Mouse (Mus musculus): ENCODE measurements around the gene Eif2b2.

DNA sequence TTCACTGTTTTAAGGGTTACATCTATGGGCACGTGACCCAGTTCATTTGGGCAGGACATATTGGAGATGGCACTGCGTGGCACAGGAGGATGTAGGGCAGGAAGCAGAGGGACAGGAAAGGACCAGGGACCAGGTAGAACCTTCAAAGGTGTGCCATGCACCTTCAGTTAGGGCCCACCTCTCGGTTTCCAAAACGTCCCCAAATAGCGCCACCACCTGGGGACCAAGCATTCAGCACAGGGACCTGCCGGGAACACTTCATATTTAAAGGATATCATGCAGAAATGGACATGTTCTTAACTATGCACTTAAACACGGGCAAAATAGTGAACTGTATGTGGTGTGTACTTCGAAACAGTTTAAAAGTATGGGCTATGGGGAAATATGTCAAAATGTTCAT lies 15.2 kb upstream of the Eif2b2 start:
- no peak for TF ChIP-seq CTCF (IDR thresholded peaks at IDR 0.05; ENCODE audit: borderline replicate concordance, insufficient read depth, low read depth, low read length)
- no peak for TF ChIP-seq POLR2A (IDR thresholded peaks at IDR 0.05; ENCODE audit: borderline replicate concordance, insufficient read depth, low read length)

Data from cerebellum, adult 2 months (tissue).